Mouse (Mus musculus) hindbrain, embryonic 12.5 days (tissue): ENCODE data around the gene Rab30. TPM values are rescaled to one million over a fixed set of nuclear protein-coding genes. Genes with fewer than 3 reads are reported as not detected.

ENCODE experiments used
- ATAC-seq: fragments of 200-750 bp; cut with Nextera tagmentation; 2 replicates; pipeline ENCODE4 v1.8.0; 2017; ENCODE audit warnings: moderate TSS enrichment; ENCODE audit not compliant: low FRiP score
- H3K27ac ChIP-seq: fragments of 300-500 bp; sonication (generic); 2 replicates; pipeline ENCODE4 v1.5.1; 2016; ENCODE audit warnings: mild to moderate bottlenecking
- H3K27me3 ChIP-seq: fragments of 300-500 bp; sonication (generic); 2 replicates; pipeline ENCODE4 v1.6.1; 2016; ENCODE audit warnings: mild to moderate bottlenecking
- H3K36me3 ChIP-seq: fragments of 300-500 bp; sonication (generic); 2 replicates; pipeline ENCODE4 v1.6.1; 2016; ENCODE audit warnings: mild to moderate bottlenecking
- H3K4me1 ChIP-seq: fragments of 300-500 bp; sonication (generic); 2 replicates; pipeline ENCODE4 v1.6.1; 2016
- H3K4me2 ChIP-seq: fragments of 300-500 bp; sonication (generic); replicated peaks from 2 replicates; pipeline ENCODE4 v1.6.1; 2016; ENCODE audit warnings: mild to moderate bottlenecking
- H3K4me3 ChIP-seq: fragments of 300-500 bp; sonication (generic); 2 replicates; pipeline ENCODE4 v1.5.1; 2016; ENCODE audit warnings: mild to moderate bottlenecking
- H3K9ac ChIP-seq: fragments of 300-500 bp; sonication (generic); 2 replicates; pipeline ENCODE4 v1.6.1; 2016; ENCODE audit warnings: mild to moderate bottlenecking, moderate library complexity
- H3K9me3 ChIP-seq: fragments of 300-500 bp; sonication (generic); replicated peaks from 2 replicates; pipeline ENCODE4 v1.6.1; 2016; ENCODE audit warnings: mild to moderate bottlenecking
- WGBS: fragments of 180-500 bp; shearing (Covaris S2); methylation state at CpG from one replicate; pipeline ENCODE4 v1.1.7; 2016; 5-methylcytosine and 5-hydroxymethylcytosine counted together
- polyA plus RNA-seq: library from polyadenylated mRNA; unstranded; fragments of >200 nt; fragmentation: Nextera tagmentation; extraction: Ambion mirVana; gene quantifications from 2 replicates; pipeline ENCODE4 v1.2.1, GENCODE M21; 2016

Gene Rab30
- polyA plus RNA-seq, 1 experiment from 2014 or later, result 22.6 TPM

DNA sequence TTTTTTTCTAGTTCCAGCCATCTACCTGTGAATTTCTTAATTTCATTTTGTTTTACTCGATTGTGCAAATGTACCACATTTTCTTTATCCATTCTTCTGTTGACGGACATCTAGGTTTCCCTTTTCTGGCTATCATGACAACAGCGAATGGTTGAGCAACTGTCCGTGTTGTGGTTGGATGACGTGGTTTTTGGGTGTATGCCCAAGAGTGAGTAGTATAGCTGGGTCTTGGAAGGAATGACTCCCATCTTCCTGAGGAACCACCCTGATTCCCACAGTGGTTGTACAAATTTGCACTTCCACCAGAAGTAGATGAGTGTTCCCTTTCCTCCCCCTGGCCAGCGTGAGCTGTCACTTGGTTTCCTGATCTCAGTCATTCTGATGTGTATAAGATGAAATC lies 91.0 kb downstream of the Rab30 start:
- H3K36me3 ChIP-seq, result peaks cover 9% of the 10 kb centered on the region
- H3K9me3 ChIP-seq, result no peaks in the 10 kb centered on the region
- WGBS, result 92% methylated on average over 6 of the region's 6 CpGs
- no peak overlapping the region for H3K4me3 ChIP-seq
- H3K27me3 ChIP-seq, result no peaks in the 10 kb centered on the region
- no peak overlapping the region for H3K27ac ChIP-seq
- ATAC-seq, result no peak
- no peaks in the 10 kb centered on the region for H3K4me1 ChIP-seq
- H3K9ac ChIP-seq, result no peak overlapping the region
- no peak overlapping the region for H3K4me2 ChIP-seq

DNA sequence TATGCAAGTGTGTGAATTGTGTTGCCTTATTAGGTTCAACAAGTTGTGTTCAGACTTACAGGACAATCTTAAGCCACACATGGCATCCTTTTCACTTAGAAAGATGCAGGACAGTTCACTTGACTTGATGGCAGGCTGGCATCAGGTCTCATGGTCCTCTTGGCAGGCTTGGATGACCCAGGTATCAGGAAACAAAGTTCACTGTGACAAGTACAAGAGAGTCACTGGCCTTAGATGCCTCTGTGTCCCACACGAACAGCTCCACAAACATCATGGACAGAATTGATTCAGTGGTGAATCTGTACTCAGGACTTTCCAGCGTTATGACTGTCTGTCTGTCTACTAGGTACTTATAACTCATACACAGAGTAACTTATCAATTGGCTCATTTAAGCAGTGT lies 93.0 kb downstream of the Rab30 start:
- Histone ChIP-seq H3K27ac (no peak overlapping the region), H3K9ac (no peak overlapping the region), H3K4me2 (no peak overlapping the region), H3K9me3 (no peaks in the 10 kb centered on the region), H3K4me1 (no peaks in the 10 kb centered on the region), H3K4me3 (no peak overlapping the region), H3K27me3 (no peaks in the 10 kb centered on the region), H3K36me3 (peaks cover 9% of the 10 kb centered on the region)
- no peak for ATAC-seq
- WGBS, result 89% methylated on average over 2 of the region's 2 CpGs

DNA sequence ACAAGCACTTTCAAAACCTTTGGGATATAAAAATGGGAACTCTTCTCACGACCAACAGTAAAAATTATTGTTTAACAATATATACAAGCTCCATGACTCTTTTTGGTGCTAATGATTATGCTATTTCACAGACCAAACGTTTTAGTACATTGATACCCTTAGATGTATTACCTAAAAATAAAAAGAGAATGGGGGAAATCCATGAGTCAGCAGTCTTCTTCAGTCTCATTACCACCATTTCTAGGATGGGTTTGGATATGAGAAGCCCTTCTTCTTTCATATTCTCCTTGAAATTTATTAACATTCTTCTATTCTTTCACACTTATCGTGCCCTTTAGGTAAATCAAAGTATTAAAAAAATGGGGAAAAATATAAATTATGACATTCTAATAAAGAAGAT lies 95.0 kb downstream of the Rab30 start:
- no peak for ATAC-seq
- 87% methylated on average over 3 of the region's 3 CpGs for WGBS
- Histone ChIP-seq H3K4me1 (no peaks in the 10 kb centered on the region), H3K4me2 (no peak overlapping the region), H3K9ac (no peak overlapping the region), H3K4me3 (no peak overlapping the region), H3K27me3 (no peaks in the 10 kb centered on the region), H3K27ac (no peak overlapping the region), H3K36me3 (peaks cover 9% of the 10 kb centered on the region), H3K9me3 (no peaks in the 10 kb centered on the region)

GRCm38 (mm10) chr7:92837226-92837625 lies 95.8 kb downstream of the Rab30 start:
- WGBS, result 90% methylated on average over 11 of the region's 11 CpGs
- Histone ChIP-seq H3K9me3 (no peaks in the 10 kb centered on the region), H3K27ac (no peak overlapping the region), H3K9ac (no peak overlapping the region), H3K4me1 (no peaks in the 10 kb centered on the region), H3K4me3 (no peak overlapping the region), H3K27me3 (no peaks in the 10 kb centered on the region), H3K36me3 (peaks cover 9% of the 10 kb centered on the region), H3K4me2 (no peak overlapping the region)
- no peak for ATAC-seq

- H3K36me3 ChIP-seq, result peaks cover 9% of the 10 kb centered on the region
- H3K4me1 ChIP-seq, result no peaks in the 10 kb centered on the region
- H3K27ac ChIP-seq, result no peak overlapping the region
- 66% methylated on average over 3 of the region's 3 CpGs for WGBS
- no peak for ATAC-seq
- H3K9ac ChIP-seq, result no peak overlapping the region
- H3K27me3 ChIP-seq, result no peaks in the 10 kb centered on the region
- no peaks in the 10 kb centered on the region for H3K9me3 ChIP-seq
- no peak overlapping the region for H3K4me3 ChIP-seq
- no peak overlapping the region for H3K4me2 ChIP-seq
Observed at GRCm38 (mm10) chr7:92837907-92838306, 96.5 kb downstream of the Rab30 start.

GRCm38 (mm10) chr7:92842254-92842653 lies 100.9 kb downstream of the Rab30 start:
- ATAC-seq, result no peak

DNA sequence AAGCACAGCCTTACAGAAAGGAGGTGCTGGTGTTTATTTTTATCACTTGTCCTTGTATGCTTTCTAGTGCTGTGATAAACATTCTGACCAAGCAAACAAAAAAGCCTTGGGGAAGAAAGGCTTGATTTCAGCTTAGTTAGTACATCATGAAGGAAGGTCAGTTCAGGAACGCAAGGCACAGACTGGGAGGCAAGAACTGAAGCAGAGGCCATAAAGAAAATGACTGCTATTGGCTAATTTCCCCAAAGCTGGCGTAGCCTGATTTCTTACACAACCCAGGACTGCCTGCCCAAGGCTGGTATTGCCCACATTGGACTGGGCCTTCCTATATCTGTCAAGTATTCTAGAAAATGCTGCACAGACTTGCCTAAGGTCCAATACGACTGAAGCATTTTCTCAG lies 106.8 kb downstream of the Rab30 start:
- H3K4me2 ChIP-seq, result no peak overlapping the region
- H3K9me3 ChIP-seq, result no peaks in the 10 kb centered on the region
- H3K9ac ChIP-seq, result no peak overlapping the region
- H3K4me3 ChIP-seq, result no peak overlapping the region
- no peaks in the 10 kb centered on the region for H3K27me3 ChIP-seq
- no peaks in the 10 kb centered on the region for H3K36me3 ChIP-seq
- no peaks in the 10 kb centered on the region for H3K4me1 ChIP-seq
- WGBS, result 98% methylated on average over 3 of the region's 3 CpGs
- no peak overlapping the region for H3K27ac ChIP-seq
- ATAC-seq, result no peak

More at GRCm38 (mm10) chr7:92842254-92842653, 100.9 kb downstream of the Rab30 start:
- no peak overlapping the region for H3K9ac ChIP-seq
- H3K4me3 ChIP-seq, result no peak overlapping the region
- H3K4me2 ChIP-seq, result no peak overlapping the region
- H3K9me3 ChIP-seq, result no peaks in the 10 kb centered on the region
- H3K27me3 ChIP-seq, result no peaks in the 10 kb centered on the region
- no peaks in the 10 kb centered on the region for H3K36me3 ChIP-seq
- H3K27ac ChIP-seq, result no peak overlapping the region
- WGBS, result 88% methylated on average over 2 of the region's 2 CpGs
- H3K4me1 ChIP-seq, result no peaks in the 10 kb centered on the region

GRCm38 (mm10) chr7:92866526-92866925 lies 125.1 kb downstream of the Rab30 start:
- H3K4me2 ChIP-seq, result no peak overlapping the region
- WGBS, result 32% methylated on average over 2 of the region's 2 CpGs
- H3K4me3 ChIP-seq, result no peak overlapping the region
- no peaks in the 10 kb centered on the region for H3K4me1 ChIP-seq
- no peak overlapping the region for H3K9ac ChIP-seq
- H3K27me3 ChIP-seq, result no peaks in the 10 kb centered on the region
- peaks cover 4% of the 10 kb centered on the region; the same call in 1 of the 2 replicates for H3K36me3 ChIP-seq
- no peak for ATAC-seq
- H3K27ac ChIP-seq, result no peak overlapping the region
- no peaks in the 10 kb centered on the region for H3K9me3 ChIP-seq

DNA sequence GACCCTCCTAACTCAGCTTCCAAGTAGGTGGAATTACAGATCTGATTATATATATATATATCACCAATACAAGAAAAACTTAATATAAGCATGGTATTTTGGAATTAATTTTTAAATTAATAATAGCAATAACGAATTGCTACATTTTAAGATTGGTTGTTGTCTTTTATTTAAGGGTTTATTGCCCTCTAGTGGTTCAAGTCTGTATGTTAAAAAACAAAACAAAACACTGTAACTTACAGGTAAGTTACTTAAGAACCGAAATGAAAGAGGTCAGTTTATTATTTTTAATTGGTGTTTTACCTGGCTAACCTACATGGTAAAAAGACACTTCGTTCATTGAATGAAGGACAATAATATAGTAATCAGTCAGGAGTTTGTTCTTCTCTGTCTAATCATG lies 128.8 kb downstream of the Rab30 start:
- Histone ChIP-seq H3K9ac (no peak overlapping the region), H3K9me3 (no peaks in the 10 kb centered on the region), H3K27ac (no peak overlapping the region), H3K4me1 (peaks cover 7% of the 10 kb centered on the region), H3K4me3 (no peak overlapping the region), H3K36me3 (no peaks in the 10 kb centered on the region), H3K4me2 (no peak overlapping the region), H3K27me3 (no peaks in the 10 kb centered on the region)
- ATAC-seq, result no peak
- 77% methylated on average over 3 of the region's 3 CpGs for WGBS

GRCm38 (mm10) chr7:92871596-92871995 lies 130.2 kb downstream of the Rab30 start:
- Histone ChIP-seq H3K36me3 (no peaks in the 10 kb centered on the region), H3K9me3 (no peaks in the 10 kb centered on the region), H3K27ac (no peak overlapping the region), H3K4me2 (no peak overlapping the region), H3K4me1 (peaks cover 18% of the 10 kb centered on the region), H3K27me3 (no peaks in the 10 kb centered on the region), H3K9ac (no peak overlapping the region), H3K4me3 (no peak overlapping the region)
- 95% methylated on average over 4 of the region's 4 CpGs for WGBS
- no peak for ATAC-seq

GRCm38 (mm10) chr7:92874116-92874675 lies 132.8 kb downstream of the Rab30 start, which contains the start of the genes Ddias and Prcp:
TSS of gene Ddias (minus strand) at chr7:92874247.
TSS of gene Prcp (plus strand) at chr7:92874470.
- WGBS, result under 1% methylated on average over 53 of the region's 53 CpGs

DNA sequence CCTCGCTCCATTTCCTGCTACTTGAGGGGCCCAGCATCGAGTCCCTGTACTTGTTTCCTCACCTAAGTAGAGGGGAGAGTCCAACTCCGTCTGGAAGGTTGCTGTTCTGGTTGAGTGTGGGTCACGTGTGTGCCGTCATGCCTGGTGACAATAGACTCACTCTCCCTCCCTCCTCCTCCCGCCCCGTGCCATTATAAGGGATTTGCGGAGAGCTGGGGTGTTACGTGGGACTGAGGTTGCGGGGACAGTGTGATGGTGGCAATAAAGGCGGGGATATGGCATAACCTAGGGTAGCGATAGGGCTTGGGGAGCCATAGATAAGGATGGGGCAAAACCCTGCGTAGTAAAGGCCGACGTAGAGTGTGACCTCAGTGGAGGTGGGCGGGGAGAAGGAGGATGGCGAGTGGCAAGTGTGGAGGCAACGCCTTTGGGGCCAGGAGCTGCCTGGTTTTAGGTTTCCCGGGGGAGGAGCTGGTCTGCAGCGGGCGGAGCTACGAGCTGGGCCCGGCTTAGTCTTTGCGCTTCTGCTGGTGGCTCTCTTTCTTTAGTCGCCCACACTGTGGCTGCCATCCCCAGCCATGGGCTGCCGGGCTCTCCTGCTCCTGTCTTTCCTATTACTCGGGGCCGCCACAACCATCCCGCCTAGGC lies 133.5 kb downstream of the Rab30 start:
- under 1% methylated on average over 29 of the region's 29 CpGs for WGBS
- Histone ChIP-seq H3K9me3 (no peaks in the 10 kb centered on the region), H3K27ac (peak overlapping the region; percentile 97), H3K36me3 (no peaks in the 10 kb centered on the region), H3K4me1 (peaks cover 24% of the 10 kb centered on the region), H3K4me3 (peak overlapping the region; percentile 58), H3K4me2 (peak overlapping the region; percentile 67), H3K9ac (peak overlapping the region; percentile 78), H3K27me3 (no peaks in the 10 kb centered on the region)
- peak; percentile 93 for ATAC-seq

More at GRCm38 (mm10) chr7:92874116-92874675, 132.8 kb downstream of the Rab30 start, which contains the start of the genes Ddias and Prcp:
- peak; percentile 92 for ATAC-seq
- Histone ChIP-seq H3K9ac (peak within 1 kb of the TSS; percentile 78), H3K9me3 (no peaks in the 10 kb centered on the region), H3K4me2 (peak within 1 kb of the TSS; percentile 67), H3K4me3 (peak within 1 kb of the TSS; percentile 58), H3K27me3 (no peaks in the 10 kb centered on the region), H3K27ac (peak within 1 kb of the TSS; percentile 97), H3K4me1 (peaks cover 24% of the 10 kb centered on the region), H3K36me3 (no peaks in the 10 kb centered on the region)

DNA sequence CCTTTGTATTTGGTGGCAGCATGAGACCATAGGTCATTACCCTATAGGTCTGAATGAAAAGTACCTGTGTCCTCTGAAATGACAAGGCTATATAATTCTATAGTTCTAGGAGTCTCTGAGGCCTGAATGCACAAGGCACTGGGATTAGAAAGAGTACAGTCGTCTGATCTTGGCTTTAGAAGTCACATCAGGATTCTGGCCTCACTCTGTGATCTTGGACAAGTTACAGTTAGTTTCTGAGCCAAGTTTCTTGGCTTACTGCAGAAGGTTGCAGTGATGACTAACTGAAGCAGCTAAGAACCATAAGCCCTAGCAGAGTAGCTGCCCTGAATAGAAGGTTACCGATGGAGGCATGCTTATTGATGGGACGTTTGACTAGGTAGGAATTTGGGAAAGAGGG lies 134.7 kb downstream of the Rab30 start:
- ATAC-seq, result no peak
- Histone ChIP-seq H3K4me3 (peak overlapping the region; percentile 58), H3K4me2 (peak overlapping the region; percentile 67), H3K4me1 (peaks cover 24% of the 10 kb centered on the region), H3K27ac (no peak overlapping the region), H3K9ac (peak overlapping the region; percentile 78; the same call in 1 of the 2 replicates), H3K36me3 (no peaks in the 10 kb centered on the region), H3K9me3 (no peaks in the 10 kb centered on the region), H3K27me3 (no peaks in the 10 kb centered on the region)
- 44% methylated on average over 3 of the region's 3 CpGs for WGBS
